Mouse (Mus musculus): ENCODE results near the gene 1700007K13Rik. TPM values are rescaled to one million over a fixed set of nuclear protein-coding genes. Genes with fewer than 3 reads are reported as not detected.
A peak's percentile ranks its signal among the peaks of the same experiment; 100 is the strongest.

The 1700007K13Rik gene
- total and polyA plus RNA-seq, 3 experiments = 0.74 to 0.98 TPM; not detected in 1

- Histone ChIP-seq H3K4me2 (ENCODE audit: insufficient read depth, low read depth, poor library complexity, severe bottlenecking) (no peak overlapping the region), H3K27me3 (replicated peaks) (peaks cover 50% of the 10 kb centered on the region), H3K9ac (ENCODE audit: insufficient read depth, low read depth) (no peak overlapping the region), H3K4me1 (ENCODE audit: control insufficient read depth in 1 of 2, insufficient read depth in 2 of 2) (peaks cover 4 to 5% of the 10 kb centered on the region in 2 experiments), H3K4me3 (replicated peaks in 1 of 3; ENCODE audit: low read depth in 2 of 3, low read length in 2 of 3, poor library complexity in 1 of 3) (no peak overlapping the region), H3K9me3 (replicated peaks; ENCODE audit: low read length) (peaks cover 9% of the 10 kb centered on the region), H3K36me3 (replicated peaks in 1 of 2; ENCODE audit: control insufficient read depth in 1 of 2, insufficient read depth in 1 of 2, low read length in 1 of 2) (no peaks in the 10 kb centered on the region), H3K79me2 (replicated peaks; ENCODE audit: control insufficient read depth, extremely low read depth, insufficient read depth, poor library complexity, severe bottlenecking) (no peaks in the 10 kb centered on the region), H3K27ac (ENCODE audit: insufficient read depth, low read depth) (no peak overlapping the region)
- TF ChIP-seq RAD21 (IDR thresholded peaks at IDR 0.05; ENCODE audit: low read depth, low read length) (no peak), ZNF384 (IDR thresholded peaks at IDR 0.05; ENCODE audit: low read depth, low read length) (no peak), MAZ (IDR thresholded peaks at IDR 0.05; ENCODE audit: low read depth, low read length) (no peak), CHD1 (IDR thresholded peaks at IDR 0.05; ENCODE audit: low read depth, low read length) (no peak), MAFK (IDR thresholded peaks at IDR 0.05; ENCODE audit: insufficient replicate concordance, low read length) (no peak), SMC3 (IDR thresholded peaks at IDR 0.05; ENCODE audit: low read depth, low read length) (no peak), TCF12 (IDR thresholded peaks at IDR 0.05; ENCODE audit: low read depth, low read length) (no peak), ETS1 (conservative IDR thresholded peaks at IDR 0.05; ENCODE audit: low read depth, low read length) (no peak), BHLHE40 (IDR thresholded peaks at IDR 0.05; ENCODE audit: low read depth, low read length) (no peak), JUND (conservative IDR thresholded peaks at IDR 0.05; ENCODE audit: low read depth, low read length) (no peak), UBTF (IDR thresholded peaks at IDR 0.05; ENCODE audit: low read depth, low read length) (no peak), ZKSCAN1 (IDR thresholded peaks at IDR 0.05; ENCODE audit: borderline replicate concordance, low read depth, low read length) (no peak)
- in situ Hi-C loops (cut with MboI; ENCODE audit: low pct_ligation_motif_present, low pct_unique_long_range_greater_than_20kb, low sequenced_read_pairs) = no loop called here
- no peak for DNase-seq (ENCODE audit: extremely low read depth)
- dilution Hi-C loops (cut with MboI; ENCODE audit: extremely low pct_ligation_motif_present, extremely low pct_unique_long_range_greater_than_20kb, low sequenced_read_pairs) = no loop called here
Measured at GRCm38 (mm10) chr2:28446181-28446514, 20.0 kb downstream of the 1700007K13Rik start.

- Histone ChIP-seq H3K4me2 (ENCODE audit: insufficient read depth, low read depth, poor library complexity, severe bottlenecking) (no peak overlapping the region), H3K27ac (ENCODE audit: insufficient read depth, low read depth) (no peak overlapping the region), H3K27me3 (replicated peaks) (peaks cover 45% of the 10 kb centered on the region), H3K4me1 (ENCODE audit: control insufficient read depth in 1 of 2, insufficient read depth in 2 of 2) (peaks cover 7 to 9% of the 10 kb centered on the region in 2 experiments), H3K9me3 (replicated peaks; ENCODE audit: low read length) (peaks cover 9% of the 10 kb centered on the region), H3K79me2 (replicated peaks; ENCODE audit: control insufficient read depth, extremely low read depth, insufficient read depth, poor library complexity, severe bottlenecking) (no peaks in the 10 kb centered on the region), H3K4me3 (replicated peaks in 1 of 3; ENCODE audit: low read depth in 2 of 3, low read length in 2 of 3, poor library complexity in 1 of 3) (no peak overlapping the region), H3K36me3 (replicated peaks in 1 of 2; ENCODE audit: control insufficient read depth in 1 of 2, insufficient read depth in 1 of 2, low read length in 1 of 2) (no peaks in the 10 kb centered on the region), H3K9ac (ENCODE audit: insufficient read depth, low read depth) (no peak overlapping the region)
- dilution Hi-C loops (cut with MboI; ENCODE audit: extremely low pct_ligation_motif_present, extremely low pct_unique_long_range_greater_than_20kb, low sequenced_read_pairs) = no loop called here
- peak; percentile 33 for DNase-seq (ENCODE audit: extremely low read depth)
- TF ChIP-seq HCFC1 (IDR thresholded peaks at IDR 0.05; ENCODE audit: low read depth, low read length) (no peak), SMC3 (IDR thresholded peaks at IDR 0.05; ENCODE audit: low read depth, low read length) (no peak), POLR2AphosphoS2 (IDR thresholded peaks at IDR 0.05; ENCODE audit: low read depth, low read length) (no peak), KAT2A (IDR thresholded peaks at IDR 0.05; ENCODE audit: insufficient replicate concordance, low read length) (no peak), CTCF (conservative IDR thresholded peaks at IDR 0.05 in 1 of 2, IDR thresholded peaks at IDR 0.05 in 1 of 2; ENCODE audit: low read depth in 2 of 2, low read length in 2 of 2) (no peak), CHD1 (IDR thresholded peaks at IDR 0.05; ENCODE audit: low read depth, low read length) (no peak), UBTF (IDR thresholded peaks at IDR 0.05; ENCODE audit: low read depth, low read length) (no peak), MAFK (IDR thresholded peaks at IDR 0.05; ENCODE audit: insufficient replicate concordance, low read length) (no peak), RAD21 (IDR thresholded peaks at IDR 0.05; ENCODE audit: low read depth, low read length) (no peak), EP300 (IDR thresholded peaks at IDR 0.05; ENCODE audit: low read length) (no peak), GABPA (IDR thresholded peaks at IDR 0.05; ENCODE audit: insufficient replicate concordance, low read depth, low read length) (no peak), USF1 (IDR thresholded peaks at IDR 0.05; ENCODE audit: low read depth, low read length) (no peak), PAX5 (IDR thresholded peaks at IDR 0.05; ENCODE audit: low read length) (no peak), USF2 (conservative IDR thresholded peaks at IDR 0.05; ENCODE audit: low read depth, low read length) (no peak), NELFE (IDR thresholded peaks at IDR 0.05; ENCODE audit: low read depth, low read length) (no peak), ELF1 (IDR thresholded peaks at IDR 0.05; ENCODE audit: low read depth, low read length) (no peak), ZC3H11A (IDR thresholded peaks at IDR 0.05; ENCODE audit: low read depth, low read length) (no peak)
- in situ Hi-C loops (cut with MboI; ENCODE audit: low pct_ligation_motif_present, low pct_unique_long_range_greater_than_20kb, low sequenced_read_pairs) = no loop called here
Measured at GRCm38 (mm10) chr2:28445082-28445481, 21.1 kb downstream of the 1700007K13Rik start.

All from CH12.LX (cell line).